Mouse (Mus musculus): ENCODE measurements at regions not wholly inside any gene's neighbourhood (a gene's known extent, or its start where the extent isn't known, plus 50 kb on each side); places are given as distances from the start of the nearest gene placed in this dataset.

GRCm38 (mm10) chr13:97705926-97706325 lies 54.5 kb downstream of the Gm10260 start:
- ATAC-seq = no peak

- ATAC-seq = no peak
Measured at GRCm38 (mm10) chr13:97704541-97704940, 55.9 kb downstream of the Gm10260 start.

DNA sequence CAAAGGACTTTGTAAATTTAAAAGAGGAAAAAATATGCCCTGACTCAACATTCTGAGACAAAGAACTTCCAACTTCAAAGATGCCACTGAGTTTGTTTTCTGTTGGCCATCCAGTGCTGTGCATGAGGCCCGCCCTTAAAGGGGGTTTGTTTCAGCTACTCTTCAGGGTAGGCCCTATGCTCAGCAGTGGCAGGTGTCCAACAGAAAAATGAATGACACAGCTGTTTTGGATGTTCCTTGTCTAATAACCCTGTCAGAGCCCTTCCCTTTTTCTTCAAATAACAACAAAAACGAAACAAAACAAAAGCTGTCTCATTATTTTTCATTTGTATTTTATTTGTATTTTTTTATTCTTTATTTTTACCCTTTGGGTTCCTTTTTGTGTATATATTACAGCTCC lies 61.5 kb downstream of the Gm10260 start:
- ATAC-seq = no peak

DNA sequence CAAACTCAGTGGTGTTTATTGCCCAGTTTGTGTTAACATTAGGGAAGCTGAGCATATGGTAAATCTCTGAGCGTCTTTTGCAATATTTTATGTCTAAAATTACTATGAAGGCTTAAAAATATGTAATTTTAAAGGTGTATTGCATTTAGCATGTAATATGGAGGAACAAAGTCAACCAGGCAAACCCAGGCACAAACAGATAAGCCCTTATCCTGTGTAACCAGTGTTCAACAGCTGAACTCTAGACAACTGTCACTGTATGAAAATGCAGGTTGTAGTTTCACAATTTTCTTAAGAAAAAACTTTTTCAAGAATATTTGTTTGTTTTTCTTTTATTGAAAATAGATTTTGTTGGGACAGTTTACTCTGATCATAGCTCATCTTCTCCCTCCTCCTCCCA lies 62.1 kb downstream of the Gm10260 start:
- ATAC-seq = no peak

DNA sequence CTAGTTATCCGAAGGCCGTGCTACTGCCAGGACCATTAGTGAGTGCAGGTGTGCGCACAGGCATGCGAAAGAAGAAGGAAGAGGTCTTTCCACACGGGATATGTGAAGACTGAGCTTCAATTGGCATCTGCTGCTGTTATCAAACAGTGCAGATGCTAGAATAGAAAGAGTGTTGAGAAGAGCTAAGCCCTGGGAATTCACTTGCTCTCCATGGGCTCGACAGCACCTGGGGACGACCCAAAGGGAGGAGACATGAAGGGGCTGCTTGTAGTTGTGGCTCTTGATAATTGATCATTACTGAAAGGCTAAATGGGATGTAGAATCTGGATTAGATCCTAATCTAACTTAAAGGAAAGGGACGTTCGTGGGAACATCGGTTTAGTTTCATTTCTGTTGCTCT lies 63.2 kb downstream of the Gm10260 start:
- ATAC-seq = no peak

DNA sequence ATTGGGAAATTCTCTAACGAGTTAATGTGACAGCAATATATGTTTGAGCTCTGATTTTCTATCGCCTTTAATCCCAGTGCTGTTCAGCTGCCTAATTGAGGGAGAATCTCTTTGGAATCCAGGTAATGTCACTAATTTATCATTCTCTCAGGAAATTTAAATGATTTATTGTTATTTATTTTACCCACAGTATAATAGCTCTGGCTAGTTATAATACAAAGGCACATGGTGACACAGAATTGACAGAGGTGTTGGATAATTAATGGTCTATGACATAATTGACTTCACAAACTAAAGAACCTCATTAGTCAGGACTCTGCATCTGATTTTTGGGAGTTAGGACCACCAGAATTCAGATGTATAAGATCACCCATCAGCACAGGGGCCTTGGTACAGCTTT lies 65.4 kb downstream of the Gm10260 start:
- ATAC-seq = no peak

DNA sequence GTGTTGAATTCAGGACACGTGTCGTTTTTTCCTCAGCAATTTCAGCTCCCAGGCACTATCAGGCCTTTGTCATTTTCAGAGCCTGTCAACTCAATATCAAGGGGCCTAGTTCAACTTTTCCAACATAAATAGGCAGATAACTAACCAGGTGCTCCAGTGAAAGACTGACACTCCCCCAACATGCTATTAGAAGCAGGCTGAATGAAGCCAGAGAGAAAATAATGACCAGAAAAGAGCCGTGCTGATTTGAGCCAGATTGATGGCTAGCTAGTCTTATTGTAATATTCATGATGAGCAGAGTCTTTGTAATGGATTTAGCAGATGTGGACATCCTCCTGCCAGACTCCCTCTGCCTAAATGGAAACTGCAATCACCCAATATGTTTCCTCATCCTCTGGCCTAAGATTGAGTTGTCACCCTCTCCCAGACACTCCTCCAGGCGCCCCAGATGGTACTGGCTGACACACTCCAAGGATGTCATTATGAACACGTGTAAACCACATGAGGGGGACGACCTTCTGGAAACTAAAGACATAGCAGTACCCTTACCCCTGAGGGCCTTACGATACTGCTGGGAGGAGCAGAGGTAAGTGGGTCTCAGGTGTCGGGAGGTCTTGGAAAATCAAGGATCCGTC lies 66.0 kb downstream of the Gm10260 start:
- no peak for ATAC-seq

DNA sequence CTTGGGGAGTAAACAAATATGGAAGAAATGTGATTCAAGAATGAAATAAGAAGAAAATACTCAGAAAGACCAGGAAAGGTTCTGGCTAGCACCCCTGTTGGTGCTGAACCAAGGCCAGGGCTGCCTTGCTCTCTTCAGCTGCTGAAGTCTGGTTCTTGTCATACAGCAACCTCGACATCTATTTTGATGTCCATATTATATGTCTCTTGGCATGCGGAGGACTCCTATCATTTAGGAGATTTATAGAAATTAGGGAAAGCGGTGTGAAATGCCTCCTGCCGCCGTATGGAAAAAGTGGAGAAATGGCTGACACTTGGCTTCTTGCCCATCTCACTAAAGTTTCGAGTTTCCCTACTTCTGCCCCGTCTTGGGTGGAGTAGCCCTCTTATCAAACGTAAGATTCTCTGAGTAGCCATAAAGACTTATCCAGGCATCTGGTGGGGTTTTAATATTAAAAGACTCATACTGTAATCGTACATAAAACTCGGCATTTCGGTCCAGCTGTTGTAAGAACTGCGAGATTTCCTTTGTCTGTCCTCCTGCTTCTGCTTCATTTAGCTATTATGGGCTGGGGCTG lies 72.0 kb downstream of the Gm10260 start:
- no peak for ATAC-seq

GRCm38 (mm10) chr13:97683836-97684235 lies 76.6 kb downstream of the Gm10260 start:
- ATAC-seq = no peak

GRCm38 (mm10) chr13:97681228-97681987 lies 79.0 kb downstream of the Gm10260 start:
- no peak for ATAC-seq

DNA sequence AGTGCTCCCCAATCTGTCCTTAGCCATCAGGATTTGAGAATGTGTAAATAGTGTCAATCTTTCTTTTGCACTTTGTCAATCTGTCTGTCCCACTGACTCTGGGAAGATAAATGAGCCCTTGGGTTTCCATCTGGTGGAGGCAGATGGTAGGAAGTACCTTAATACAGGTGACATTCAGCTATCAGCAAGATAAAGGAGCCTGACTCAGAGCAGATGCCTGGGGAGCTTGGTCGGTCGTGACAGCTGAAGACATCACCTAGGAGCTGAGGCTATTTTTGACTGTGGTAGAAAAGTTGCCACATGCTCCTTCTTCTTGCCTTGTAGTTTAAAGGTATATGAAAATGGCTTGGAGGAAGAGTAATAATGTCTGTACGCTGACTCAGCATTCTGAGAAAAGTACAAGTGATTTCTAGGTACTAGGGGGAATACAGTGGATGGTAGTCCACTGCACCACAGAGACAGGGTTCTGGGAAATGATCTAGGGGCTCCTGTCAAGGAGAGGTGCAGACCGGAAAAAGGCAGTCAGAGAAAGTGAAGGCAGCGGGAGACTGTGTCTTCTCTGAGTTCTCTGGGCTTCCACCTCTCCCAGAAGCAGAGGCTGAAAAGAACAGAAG lies 80.0 kb downstream of the Gm10260 start:
- no peak for ATAC-seq

- ATAC-seq = no peak
Measured at GRCm38 (mm10) chr13:97678991-97679390, 81.4 kb downstream of the Gm10260 start.

DNA sequence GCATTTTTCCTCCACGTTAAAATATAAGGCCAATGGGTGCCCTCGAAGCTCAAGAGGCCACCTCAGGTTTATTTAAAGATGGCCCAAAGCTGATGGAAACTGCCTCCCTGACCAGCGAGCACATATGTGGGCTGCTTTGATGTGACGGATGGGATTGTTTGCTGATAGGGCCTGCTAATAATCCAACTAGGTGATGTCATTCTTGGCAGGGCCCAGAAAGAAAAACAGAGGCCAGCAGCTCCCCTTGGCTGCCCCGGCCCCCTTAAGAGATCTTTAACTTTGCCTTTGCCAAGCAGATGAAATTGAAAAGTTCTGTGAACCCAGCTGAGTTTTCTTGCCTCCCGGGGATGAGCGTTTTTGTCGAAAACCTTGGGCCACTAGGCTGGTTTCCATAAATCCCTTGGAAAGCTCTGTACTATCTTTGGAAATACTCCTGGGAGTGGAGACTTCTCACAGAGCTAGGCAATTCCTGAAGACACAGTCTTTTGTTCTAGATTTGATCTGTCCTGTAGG lies 83.8 kb downstream of the Gm10260 start:
- ATAC-seq = no peak

DNA sequence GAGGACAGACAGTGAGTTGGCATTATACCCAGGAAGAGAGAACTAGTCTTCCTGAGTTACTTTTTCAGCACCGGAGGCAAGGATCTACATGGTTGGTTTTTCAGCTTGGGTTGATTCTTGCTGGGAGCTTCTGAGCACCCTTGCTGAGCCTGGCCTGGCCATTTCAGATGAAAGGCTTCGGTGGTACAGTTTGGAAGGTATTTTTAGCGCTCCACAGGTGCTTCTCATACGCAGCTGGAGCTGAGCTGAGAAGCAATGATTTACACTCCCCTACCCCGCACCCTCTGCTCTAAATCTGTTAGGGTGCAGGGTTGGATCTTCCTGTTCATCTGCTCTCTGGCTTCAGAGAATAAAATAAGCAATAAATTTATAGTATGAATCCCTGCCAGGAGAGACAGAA lies 87.3 kb downstream of the Gm10260 start:
- ATAC-seq = no peak

GRCm38 (mm10) chr13:97672038-97672675 lies 88.3 kb downstream of the Gm10260 start:
- ATAC-seq = no peak

DNA sequence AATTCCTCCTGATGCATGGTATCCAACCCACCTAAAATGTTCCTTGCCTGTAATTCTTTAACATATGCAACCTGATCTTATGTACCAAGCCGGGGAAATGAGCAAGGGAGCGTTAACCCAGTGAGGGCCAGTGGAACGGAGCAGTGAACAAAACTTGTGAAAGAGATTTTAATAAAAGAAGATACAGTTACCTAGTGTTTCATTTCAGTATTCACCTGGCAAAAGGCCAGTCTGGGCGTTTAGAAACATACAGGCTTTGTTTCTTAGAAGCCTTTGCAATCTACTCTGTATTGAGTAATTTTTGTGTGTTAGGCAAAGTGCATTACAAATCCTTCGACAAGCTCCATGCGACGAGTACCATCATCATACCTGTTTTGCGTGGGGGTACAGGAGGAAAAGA lies 91.1 kb downstream of the Gm10260 start:
- no peak for ATAC-seq

DNA sequence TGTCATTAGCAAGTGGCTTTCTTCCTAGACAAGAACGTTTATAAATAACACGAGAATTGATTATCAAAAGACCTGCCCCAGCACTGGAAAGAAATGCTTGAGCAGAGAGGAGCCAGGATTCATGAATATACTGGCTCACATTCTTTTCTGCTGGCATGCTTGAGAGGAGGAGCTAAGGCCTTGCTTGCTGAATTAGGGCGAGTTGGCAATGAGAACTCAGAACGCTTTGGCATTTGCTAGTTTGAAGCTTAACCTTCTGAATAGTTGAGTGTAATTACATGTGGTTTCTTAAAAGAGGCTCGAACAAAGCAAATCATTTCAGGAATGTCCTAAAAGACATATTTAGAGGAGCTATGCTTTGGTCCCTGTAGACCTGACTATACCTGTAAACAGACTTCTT lies 91.5 kb downstream of the Gm10260 start:
- no peak for ATAC-seq

DNA sequence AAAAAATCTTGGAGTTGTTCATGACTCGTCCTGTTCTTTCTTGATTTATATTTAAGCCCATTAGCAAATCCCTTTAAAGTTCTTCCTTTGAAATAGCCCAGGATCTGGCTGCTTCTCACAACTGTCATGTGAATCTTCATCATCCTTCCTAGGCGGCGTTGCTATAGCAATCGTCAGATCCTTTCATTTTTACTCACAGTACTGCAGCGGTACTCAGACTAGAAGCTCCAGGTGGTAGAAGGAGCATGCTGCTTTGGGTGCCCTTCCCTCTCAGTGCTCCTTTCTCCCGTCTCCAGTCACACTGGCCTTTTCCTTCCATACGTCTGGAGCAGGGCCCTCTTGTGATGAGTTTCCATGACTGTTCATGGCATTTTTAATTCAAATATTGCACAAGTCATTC lies 93.1 kb downstream of the Gm10260 start:
- ATAC-seq = no peak

- ATAC-seq = no peak
Measured at GRCm38 (mm10) chr13:97666761-97667160, 93.7 kb downstream of the Gm10260 start.

GRCm38 (mm10) chr13:97665226-97665625 lies 95.2 kb downstream of the Gm10260 start:
- no peak for ATAC-seq

- no peak for ATAC-seq
Measured at GRCm38 (mm10) chr13:97662741-97663140, 97.7 kb downstream of the Gm10260 start.

DNA sequence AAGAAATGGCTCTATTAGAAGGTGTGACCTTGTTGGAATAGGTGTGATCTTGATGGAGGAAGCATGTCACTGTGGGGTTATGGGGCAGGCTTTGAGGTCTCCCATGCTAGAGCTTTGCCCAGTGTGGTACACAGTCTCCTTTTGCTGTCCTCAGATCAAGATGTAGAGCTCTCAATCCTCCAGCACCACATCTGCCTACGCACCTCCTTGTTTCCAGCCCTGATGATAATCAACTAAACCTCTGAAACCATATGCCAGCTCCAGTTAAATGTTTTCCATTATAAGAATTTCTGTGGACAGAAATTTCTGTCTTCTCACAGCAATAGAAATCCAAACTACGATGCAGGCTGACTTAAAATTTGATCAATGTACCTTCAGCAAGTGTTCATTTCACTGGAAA lies 103.8 kb downstream of the Gm10260 start:
- no peak for ATAC-seq

DNA sequence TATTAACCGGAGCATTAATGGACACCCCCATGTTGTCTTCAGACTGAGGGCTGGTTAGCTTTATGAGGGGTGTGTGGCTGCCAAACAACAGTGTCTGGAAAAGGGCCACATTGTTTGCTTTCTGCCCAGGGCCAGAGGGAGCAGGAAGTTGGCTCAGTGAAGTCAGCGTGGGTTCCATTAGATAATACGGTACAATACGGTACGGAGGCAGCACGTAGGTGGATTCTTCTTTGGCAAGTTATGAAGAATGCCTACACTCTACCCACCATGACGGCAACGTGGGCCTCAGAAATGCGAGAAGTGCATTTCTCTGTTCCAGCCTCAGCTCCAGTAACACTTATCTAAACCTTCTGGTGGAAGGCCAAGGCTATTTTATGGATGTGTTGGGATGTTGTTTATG lies 108.2 kb downstream of the Gm10260 start:
- no peak for ATAC-seq

Measured in inflammation-experienced regulatory T-cells, adult 6 months (primary cell).